Comparison of ENCODE assay signal across 8 mouse cellular contexts in the genomic region with DNA sequence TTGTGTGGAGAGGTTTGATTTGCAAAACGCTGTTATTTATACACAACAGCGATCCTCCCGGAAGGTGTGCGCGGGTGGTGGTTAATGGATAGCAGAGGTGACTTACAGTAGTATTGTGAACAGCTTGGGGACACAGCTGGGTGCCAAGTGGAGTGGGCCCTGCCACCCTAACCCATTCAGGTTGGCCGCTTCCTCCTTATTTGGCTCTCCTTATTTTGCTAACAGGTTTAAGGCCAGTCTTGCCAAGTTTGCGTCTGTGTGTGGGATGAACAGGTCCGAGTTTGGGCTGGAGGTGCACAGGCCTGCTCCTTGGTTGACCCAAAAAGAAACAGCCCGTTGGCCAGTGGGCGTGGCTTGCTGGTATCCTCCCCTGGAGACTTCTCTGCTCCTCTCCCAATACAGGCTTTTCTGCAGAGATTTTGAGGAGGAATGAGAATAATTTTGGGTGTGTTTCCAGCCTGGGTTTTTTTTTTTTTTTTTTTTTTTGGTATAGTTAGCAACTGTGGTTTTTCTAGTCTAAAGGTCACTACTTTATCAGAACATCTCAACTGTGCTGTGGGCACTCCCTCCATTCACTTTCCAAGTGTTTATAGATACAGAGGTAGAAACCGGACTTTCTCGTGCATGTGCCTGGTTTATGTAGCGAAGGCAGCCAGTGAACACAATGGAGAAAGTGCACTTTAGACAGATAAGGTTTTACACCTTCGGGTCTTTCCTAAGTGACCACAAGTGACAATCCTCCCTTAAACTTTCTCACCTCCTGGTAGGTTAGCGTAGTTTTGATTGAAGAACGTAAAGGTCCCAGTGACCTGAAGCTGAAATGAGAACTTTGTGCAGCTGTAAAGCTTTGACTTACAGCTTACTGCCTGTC. TPM values are rescaled to one million over a fixed set of nuclear protein-coding genes. Genes with fewer than 3 reads are reported as not detected.
A peak's percentile ranks its signal among the peaks of the same experiment; 100 is the strongest.
DNase-seq lines count a peak whose midpoint lies in the region; ATAC-seq and TF ChIP-seq lines count a peak whose summit lies in the region.

No protein-coding gene starts in this region.

- WGBS in forebrain, embryonic 11.5 days, result 20% methylated on average over 16 of the region's 16 CpGs
- WGBS in limb, embryonic 11.5 days, result 13% methylated on average over 16 of the region's 16 CpGs

- H3K27me3 ChIP-seq in forebrain, embryonic 11.5 days (ENCODE audit: control insufficient read depth, insufficient read depth, low read length), result peaks cover 2% of the 10 kb centered on the region; the same call in 1 of the 2 replicates
- no peaks in the 10 kb centered on the region for H3K27me3 ChIP-seq in limb, embryonic 11.5 days (ENCODE audit: control insufficient read depth, insufficient read depth, low read length)

- H3K4me3 ChIP-seq in ES-E14 (ENCODE audit: insufficient read depth in 1 of 2, low read depth in 1 of 2, low read length in 2 of 2, poor library complexity in 1 of 2, severe bottlenecking in 1 of 2), result peak overlapping the region; percentile 59 to 94
- H3K4me3 ChIP-seq in forebrain, embryonic 11.5 days (ENCODE audit: low read depth, low read length), result peak overlapping the region; percentile 91
- peak overlapping the region; percentile 93 for H3K4me3 ChIP-seq in limb, embryonic 11.5 days (ENCODE audit: low read depth, low read length)

- H3K4me1 ChIP-seq in ES-E14 (ENCODE audit: control insufficient read depth in 2 of 2, insufficient read depth in 2 of 2, low read length in 2 of 2, poor library complexity in 1 of 2), result peaks cover 0 to 2% of the 10 kb centered on the region in 2 experiments; a peak in 1 of 4 replicates
- H3K4me1 ChIP-seq in forebrain, embryonic 11.5 days (replicated peaks; ENCODE audit: control insufficient read depth, insufficient read depth, low read length), result peaks cover 5% of the 10 kb centered on the region; the same call in 1 of the 2 replicates
- peaks cover 17% of the 10 kb centered on the region for H3K4me1 ChIP-seq in limb, embryonic 11.5 days (ENCODE audit: control insufficient read depth, insufficient read depth, low read length)

- no peak for ATAC-seq in forebrain, embryonic 11.5 days (replicated peaks; ENCODE audit: low FRiP score)
- no peak for ATAC-seq in limb, embryonic 11.5 days (ENCODE audit: insufficient number of reproducible peaks, low FRiP score, low TSS enrichment, low read depth)

- peak; percentile 22 for DNase-seq in ES-E14 (ENCODE audit: low read depth, low spot score)
- DNase-seq in brain, adult 2 months (ENCODE audit: low read depth, low spot score), result peak; percentile 82
- peak; percentile 62 for DNase-seq in forebrain, embryonic 11.5 days (ENCODE audit: low spot score)
- peak; percentile 58 for DNase-seq in heart, postnatal 4 days
- DNase-seq in limb, embryonic 11.5 days (ENCODE audit: low spot score), result peak; percentile 70
- DNase-seq in mesoderm, embryonic 11.5 days (ENCODE audit: low read depth, low spot score), result peak; percentile 45
- DNase-seq in spleen, postnatal 10 days (ENCODE audit: low spot score in 2 of 2), result peak; percentile 38 to 55
- no peak for DNase-seq in layer of hippocampus, postnatal 14 days (ENCODE audit: low spot score in 2 of 2)

- peak overlapping the region; percentile 93 for H3K4me2 ChIP-seq in forebrain, embryonic 11.5 days (ENCODE audit: low read depth, low read length, severe bottlenecking)
- H3K4me2 ChIP-seq in limb, embryonic 11.5 days (ENCODE audit: low read depth, severe bottlenecking), result peak overlapping the region; percentile 84

- peak overlapping the region; percentile 85; the same call in 1 of the 2 replicates for H3K9ac ChIP-seq in ES-E14 (ENCODE audit: insufficient read depth, low read depth, low read length, poor library complexity, severe bottlenecking)
- H3K9ac ChIP-seq in forebrain, embryonic 11.5 days (ENCODE audit: low read length), result peak overlapping the region; percentile 94
- peak overlapping the region; percentile 97 for H3K9ac ChIP-seq in limb, embryonic 11.5 days (ENCODE audit: low read length)

- in situ Hi-C loops in ES-E14 (cut with MboI; ENCODE audit: low sequenced_read_pairs in 2 of 2, unreplicated experiment in 2 of 2), result no loop called here

- no peaks in the 10 kb centered on the region for H3K36me3 ChIP-seq in ES-E14 (ENCODE audit: control insufficient read depth, insufficient read depth, low read length, poor library complexity, severe bottlenecking)
- no peaks in the 10 kb centered on the region for H3K36me3 ChIP-seq in forebrain, embryonic 11.5 days (ENCODE audit: control insufficient read depth, insufficient read depth, low read length)
- no peaks in the 10 kb centered on the region for H3K36me3 ChIP-seq in limb, embryonic 11.5 days (ENCODE audit: control insufficient read depth, insufficient read depth, low read length)

- no peak overlapping the region for H3K27ac ChIP-seq in ES-E14 (ENCODE audit: insufficient read depth, low read depth, low read length, poor library complexity, severe bottlenecking)
- H3K27ac ChIP-seq in forebrain, embryonic 11.5 days (ENCODE audit: low read depth, low read length), result no peak overlapping the region
- H3K27ac ChIP-seq in limb, embryonic 11.5 days (replicated peaks; ENCODE audit: low read depth, low read length), result no peak overlapping the region

- no peaks in the 10 kb centered on the region for H3K9me3 ChIP-seq in ES-E14 (ENCODE audit: control insufficient read depth, insufficient read depth, low read depth, low read length)
- H3K9me3 ChIP-seq in forebrain, embryonic 11.5 days (ENCODE audit: control insufficient read depth, low read length), result no peaks in the 10 kb centered on the region
- H3K9me3 ChIP-seq in limb, embryonic 11.5 days (ENCODE audit: control insufficient read depth, low read length), result no peaks in the 10 kb centered on the region

TF ChIP-seq in ES-E14, 5 proteins besides CTCF, POLR2A, EP300 and RAD21:
- TF ChIP-seq MAFK (IDR thresholded peaks at IDR 0.05; ENCODE audit: insufficient read depth, low read depth, low read length), result no peak
- peak; percentile 38; the same call in 1 of the 2 replicates for TF ChIP-seq ZNF384 (IDR thresholded peaks at IDR 0.05; ENCODE audit: low read depth, low read length)
- no peak for TF ChIP-seq HCFC1 (IDR thresholded peaks at IDR 0.05; ENCODE audit: borderline replicate concordance, insufficient read depth, low read length)
TF ChIP-seq in ES-E14: peak in this region for 1.

RNA-seq across cellular contexts. Expression of gene Nck2, which starts 2.6 kb away (rescaled TPM):
- total RNA-seq in ES-E14 (2012; rRNA removed), result 20.3 and 23.2 TPM in 2 replicates
- polyA plus RNA-seq in forebrain, embryonic 11.5 days (2014; fragmentation: Nextera tagmentation; extraction: Ambion mirVana), result 37.8 and 38.6 TPM in 2 replicates
- total RNA-seq in heart, postnatal 4 days (2021), result 10 to 100 TPM; 34.0 to 38.3 TPM
- 53.2 and 56.7 TPM in 2 replicates for polyA plus RNA-seq in limb, embryonic 11.5 days (2014; fragmentation: Nextera tagmentation; extraction: Ambion mirVana)
- 10 to 100 TPM; 48.4 to 50.9 TPM for total RNA-seq in layer of hippocampus, postnatal 14 days (2021)

Comparison
In these comparisons a context has a peak if more than half of its experiments do, and no peak if none do; other contexts are left out.
1. DNase-seq: peak in ES-E14 (single experiment), brain, adult 2 months (single experiment), forebrain, embryonic 11.5 days (single experiment), heart, postnatal 4 days (single experiment), limb, embryonic 11.5 days (single experiment), mesoderm, embryonic 11.5 days (single experiment) and spleen, postnatal 10 days (2 of 2); none in layer of hippocampus, postnatal 14 days (0 of 2).
2. Peak in every context shown above with its lines, with median percentiles within 50 percentile points of each other: H3K4me3 ChIP-seq and H3K9ac ChIP-seq.